Mouse (Mus musculus): ENCODE results near the gene Pkd1l2. TPM values are rescaled to one million over a fixed set of nuclear protein-coding genes. Genes with fewer than 3 reads are reported as not detected.

The Pkd1l2 gene
- polyA plus RNA-seq, 1 experiment = not detected

DNA sequence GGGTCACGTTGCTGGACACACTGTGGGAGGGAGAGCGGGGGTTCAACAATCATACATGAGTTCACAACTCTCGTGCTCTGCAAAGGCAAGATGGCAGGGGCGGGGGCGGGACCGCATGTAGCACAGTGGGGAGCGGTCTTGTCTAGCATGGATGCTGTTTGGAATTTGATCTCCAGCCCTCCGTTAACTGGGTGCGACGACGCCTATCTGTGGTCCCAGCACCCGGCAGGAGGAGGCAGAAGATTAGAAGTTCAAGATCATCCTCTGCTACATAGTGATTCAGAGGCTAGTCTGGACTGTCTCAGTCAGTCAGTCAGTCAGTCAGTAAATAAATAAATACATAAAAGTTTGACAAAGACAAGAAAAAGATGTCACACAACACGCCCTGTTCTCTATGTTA lies 14.0 kb downstream of the Pkd1l2 start:
- H3K27ac ChIP-seq (ENCODE audit: insufficient read depth, low read depth, low read length) = no peak overlapping the region
- no peak overlapping the region for H3K4me3 ChIP-seq (ENCODE audit: insufficient read depth, low read depth, low read length)
- WGBS = 85% methylated on average over 13 of the region's 13 CpGs
- TF ChIP-seq POLR2A (IDR thresholded peaks at IDR 0.05; ENCODE audit: insufficient read depth, low read depth, low read length) (no peak), CTCF (IDR thresholded peaks at IDR 0.05; ENCODE audit: insufficient read depth, low read depth, low read length) (no peak)
- H3K4me1 ChIP-seq (ENCODE audit: control insufficient read depth, insufficient read depth, low read length) = no peaks in the 10 kb centered on the region

DNA sequence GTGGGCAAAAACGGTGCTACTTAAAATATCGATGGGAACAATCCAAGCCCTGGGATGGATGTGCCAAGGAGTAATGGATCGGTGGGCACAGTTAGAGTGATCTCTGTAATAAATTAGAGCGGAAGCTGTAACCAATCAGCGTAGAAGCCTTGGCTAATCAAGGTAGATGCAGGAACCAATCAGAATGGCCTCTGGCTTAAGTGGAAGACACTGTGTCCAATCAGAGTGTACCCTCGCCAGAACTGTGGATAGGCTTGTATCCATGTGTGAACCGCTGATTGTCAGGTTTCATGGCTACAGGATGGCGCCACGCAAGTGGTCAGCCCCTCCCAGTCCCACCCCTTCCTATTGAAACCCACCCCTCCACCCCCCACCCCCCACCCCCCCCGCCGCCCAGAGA lies 14.9 kb downstream of the Pkd1l2 start:
- H3K4me1 ChIP-seq (ENCODE audit: control insufficient read depth, insufficient read depth, low read length) = no peaks in the 10 kb centered on the region
- H3K27ac ChIP-seq (ENCODE audit: insufficient read depth, low read depth, low read length) = no peak overlapping the region
- 88% methylated on average over 11 of the region's 11 CpGs for WGBS
- H3K4me3 ChIP-seq (ENCODE audit: insufficient read depth, low read depth, low read length) = no peak overlapping the region
- TF ChIP-seq CTCF (IDR thresholded peaks at IDR 0.05; ENCODE audit: insufficient read depth, low read depth, low read length) (no peak), POLR2A (IDR thresholded peaks at IDR 0.05; ENCODE audit: insufficient read depth, low read depth, low read length) (no peak)

DNA sequence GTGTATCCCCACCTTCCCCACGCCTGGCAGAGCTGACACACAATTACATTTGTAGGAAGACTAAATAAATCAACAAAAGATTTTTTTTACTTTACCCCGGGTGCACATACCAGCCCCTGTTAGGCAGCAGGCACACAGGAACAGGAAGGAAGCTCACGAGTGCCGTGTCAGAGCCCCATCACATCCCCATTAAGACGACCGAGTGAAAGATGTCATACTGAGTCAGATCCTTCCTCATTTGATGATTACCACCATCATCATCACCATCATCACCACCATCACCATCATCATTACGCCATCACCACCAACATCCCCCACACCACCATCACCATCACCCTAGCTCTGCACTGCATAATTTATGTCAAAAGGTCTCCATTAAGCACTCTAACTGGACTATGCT lies 15.3 kb downstream of the Pkd1l2 start:
- Histone ChIP-seq H3K4me1 (ENCODE audit: control insufficient read depth, insufficient read depth, low read length) (no peaks in the 10 kb centered on the region), H3K27ac (ENCODE audit: insufficient read depth, low read depth, low read length) (no peak overlapping the region), H3K4me3 (ENCODE audit: insufficient read depth, low read depth, low read length) (no peak overlapping the region)
- WGBS = 84% methylated on average over 7 of the region's 7 CpGs
- TF ChIP-seq CTCF (IDR thresholded peaks at IDR 0.05; ENCODE audit: insufficient read depth, low read depth, low read length) = no peak
- TF ChIP-seq POLR2A (IDR thresholded peaks at IDR 0.05; ENCODE audit: insufficient read depth, low read depth, low read length) = no peak

DNA sequence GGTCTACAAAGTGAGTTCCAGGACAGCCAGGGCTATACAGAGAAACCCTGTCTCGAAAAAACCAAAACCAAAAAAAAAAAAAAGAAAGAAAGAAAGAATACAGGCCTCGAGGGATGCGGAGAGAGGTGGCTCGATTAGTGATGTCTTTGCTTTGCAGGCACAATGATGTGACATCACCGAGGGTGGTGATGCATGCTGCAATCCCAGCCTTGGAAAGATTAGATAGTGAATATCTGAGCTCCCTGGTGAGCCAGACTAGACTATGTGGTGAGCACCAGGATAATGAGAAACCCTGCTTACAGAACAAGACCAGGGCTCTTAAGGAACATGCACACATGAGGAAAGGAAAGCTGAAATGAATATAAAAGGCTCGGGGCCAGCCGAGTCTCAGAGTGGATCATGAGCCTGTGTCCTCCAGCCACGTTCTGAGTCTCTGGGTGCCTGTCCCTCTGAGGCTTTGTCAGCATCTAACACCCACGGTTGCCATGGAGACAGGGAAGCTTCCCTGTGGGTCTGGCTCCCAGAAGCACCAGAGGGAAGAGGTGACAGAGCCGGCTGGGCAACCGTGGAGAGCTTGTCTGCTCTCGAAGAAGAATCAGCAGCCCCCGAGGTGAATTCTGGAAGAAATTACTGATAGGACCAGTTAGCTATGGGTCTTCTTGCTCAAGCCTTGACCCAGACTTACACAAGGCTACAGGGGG lies 20.9 kb downstream of the Pkd1l2 start:
- H3K27ac ChIP-seq (ENCODE audit: insufficient read depth, low read depth, low read length) = no peak overlapping the region
- 41% methylated on average over 13 of the region's 13 CpGs for WGBS

DNA sequence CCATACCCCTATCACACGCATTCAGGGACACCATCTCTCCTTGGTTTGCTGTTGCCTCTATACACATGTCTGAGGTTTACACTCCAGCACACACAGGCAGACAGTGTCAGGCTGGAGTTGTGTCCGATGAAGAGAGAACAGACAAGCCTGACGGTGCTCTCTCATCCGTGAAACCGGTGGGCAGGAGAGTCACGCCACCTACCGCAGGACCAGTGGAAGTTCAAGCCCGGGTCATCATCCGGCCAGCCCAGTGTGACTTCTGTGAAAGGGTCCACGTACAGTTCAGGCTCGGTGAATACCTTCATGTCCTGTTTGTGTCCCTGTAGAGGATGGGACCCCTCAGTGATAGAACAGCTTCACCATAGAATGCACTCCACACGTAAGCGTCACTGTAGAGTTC lies 21.9 kb downstream of the Pkd1l2 start:
- WGBS = 80% methylated on average over 13 of the region's 13 CpGs
- Histone ChIP-seq H3K4me1 (ENCODE audit: control insufficient read depth, insufficient read depth, low read length) (peaks cover 5% of the 10 kb centered on the region; the same call in 1 of the 2 replicates), H3K27ac (ENCODE audit: insufficient read depth, low read depth, low read length) (no peak overlapping the region), H3K4me3 (ENCODE audit: insufficient read depth, low read depth, low read length) (no peak overlapping the region)
- TF ChIP-seq CTCF (IDR thresholded peaks at IDR 0.05; ENCODE audit: insufficient read depth, low read depth, low read length) (no peak), POLR2A (IDR thresholded peaks at IDR 0.05; ENCODE audit: insufficient read depth, low read depth, low read length) (no peak)

More for the DNA sequence above, 20.9 kb downstream of the Pkd1l2 start:
- TF ChIP-seq CTCF (IDR thresholded peaks at IDR 0.05; ENCODE audit: insufficient read depth, low read depth, low read length) (no peak), POLR2A (IDR thresholded peaks at IDR 0.05; ENCODE audit: insufficient read depth, low read depth, low read length) (no peak)
- peaks cover 5% of the 10 kb centered on the region; the same call in 1 of the 2 replicates for H3K4me1 ChIP-seq (ENCODE audit: control insufficient read depth, insufficient read depth, low read length)
- H3K4me3 ChIP-seq (ENCODE audit: insufficient read depth, low read depth, low read length) = no peak overlapping the region

DNA sequence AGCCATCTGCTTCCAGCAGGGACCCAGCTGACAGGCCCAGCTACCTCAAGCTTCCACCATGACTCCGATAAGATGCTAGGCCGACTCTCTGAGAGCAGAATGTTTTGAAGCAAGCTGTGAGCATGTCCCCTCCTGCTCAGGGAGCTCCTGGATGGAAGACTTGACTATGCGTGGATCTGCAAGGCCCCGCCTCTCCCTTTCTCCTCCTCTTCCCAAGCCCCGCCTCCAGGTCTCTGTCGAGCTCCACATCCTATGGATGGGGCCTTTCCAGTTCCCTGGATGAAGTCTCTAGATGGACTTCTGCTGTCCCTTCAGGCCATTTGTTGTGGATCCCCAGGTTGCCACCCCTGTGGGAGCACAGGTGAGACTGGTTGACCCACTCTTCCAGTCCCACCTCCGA lies 23.2 kb downstream of the Pkd1l2 start:
- 75% methylated on average over 7 of the region's 7 CpGs for WGBS
- Histone ChIP-seq H3K4me3 (ENCODE audit: insufficient read depth, low read depth, low read length) (no peak overlapping the region), H3K4me1 (ENCODE audit: control insufficient read depth, insufficient read depth, low read length) (peaks cover 5% of the 10 kb centered on the region; the same call in 1 of the 2 replicates), H3K27ac (ENCODE audit: insufficient read depth, low read depth, low read length) (no peak overlapping the region)
- TF ChIP-seq POLR2A (IDR thresholded peaks at IDR 0.05; ENCODE audit: insufficient read depth, low read depth, low read length) (no peak), CTCF (IDR thresholded peaks at IDR 0.05; ENCODE audit: insufficient read depth, low read depth, low read length) (no peak)

DNA sequence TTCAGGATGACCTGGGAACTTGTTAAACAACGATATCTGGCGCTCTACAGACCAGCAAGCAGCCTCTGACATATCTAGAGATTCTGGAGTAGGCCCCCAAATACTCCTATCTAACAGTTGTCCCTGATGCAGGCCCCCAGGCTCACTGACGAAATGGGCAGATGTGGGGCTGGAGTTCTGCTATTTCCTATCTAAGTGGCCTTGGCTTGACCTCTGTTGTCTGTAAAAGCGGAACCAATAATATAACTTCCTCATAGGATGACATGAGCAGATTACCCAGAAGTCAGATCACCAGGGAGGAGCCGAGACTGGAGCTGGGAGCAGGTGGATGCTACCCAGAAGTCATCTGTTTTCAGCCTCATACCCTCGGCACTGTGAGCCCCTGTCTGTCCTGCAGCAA lies 27.2 kb downstream of the Pkd1l2 start:
- Histone ChIP-seq H3K4me3 (ENCODE audit: insufficient read depth, low read depth, low read length) (no peak overlapping the region), H3K27ac (ENCODE audit: insufficient read depth, low read depth, low read length) (no peak overlapping the region), H3K4me1 (ENCODE audit: control insufficient read depth, insufficient read depth, low read length) (no peaks in the 10 kb centered on the region)
- WGBS = 89% methylated on average over 6 of the region's 6 CpGs
- TF ChIP-seq CTCF (IDR thresholded peaks at IDR 0.05; ENCODE audit: insufficient read depth, low read depth, low read length) = no peak
- TF ChIP-seq POLR2A (IDR thresholded peaks at IDR 0.05; ENCODE audit: insufficient read depth, low read depth, low read length) = no peak

DNA sequence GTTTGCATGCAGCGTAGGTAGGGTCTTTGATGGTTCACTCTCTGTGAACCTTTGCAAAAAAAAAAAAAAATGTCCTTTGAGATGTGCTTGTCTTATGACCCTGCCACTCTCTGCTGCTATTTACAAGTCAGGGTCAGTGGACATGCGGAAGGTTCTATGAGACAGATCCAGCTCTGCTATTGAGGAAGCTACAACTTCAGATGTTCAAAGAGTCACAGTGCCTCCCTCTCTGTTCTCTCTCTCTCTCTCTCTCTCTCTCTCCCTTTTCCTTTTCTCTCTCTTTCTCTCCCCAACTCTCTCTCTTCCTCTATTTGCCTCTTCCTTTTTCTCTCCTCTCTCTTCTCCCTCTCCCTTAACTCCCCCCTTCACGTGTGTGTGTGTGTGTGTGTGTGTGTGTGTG lies 28.1 kb downstream of the Pkd1l2 start:
- 84% methylated on average over 3 of the region's 3 CpGs for WGBS
- Histone ChIP-seq H3K4me1 (ENCODE audit: control insufficient read depth, insufficient read depth, low read length) (no peaks in the 10 kb centered on the region), H3K27ac (ENCODE audit: insufficient read depth, low read depth, low read length) (no peak overlapping the region)

DNA sequence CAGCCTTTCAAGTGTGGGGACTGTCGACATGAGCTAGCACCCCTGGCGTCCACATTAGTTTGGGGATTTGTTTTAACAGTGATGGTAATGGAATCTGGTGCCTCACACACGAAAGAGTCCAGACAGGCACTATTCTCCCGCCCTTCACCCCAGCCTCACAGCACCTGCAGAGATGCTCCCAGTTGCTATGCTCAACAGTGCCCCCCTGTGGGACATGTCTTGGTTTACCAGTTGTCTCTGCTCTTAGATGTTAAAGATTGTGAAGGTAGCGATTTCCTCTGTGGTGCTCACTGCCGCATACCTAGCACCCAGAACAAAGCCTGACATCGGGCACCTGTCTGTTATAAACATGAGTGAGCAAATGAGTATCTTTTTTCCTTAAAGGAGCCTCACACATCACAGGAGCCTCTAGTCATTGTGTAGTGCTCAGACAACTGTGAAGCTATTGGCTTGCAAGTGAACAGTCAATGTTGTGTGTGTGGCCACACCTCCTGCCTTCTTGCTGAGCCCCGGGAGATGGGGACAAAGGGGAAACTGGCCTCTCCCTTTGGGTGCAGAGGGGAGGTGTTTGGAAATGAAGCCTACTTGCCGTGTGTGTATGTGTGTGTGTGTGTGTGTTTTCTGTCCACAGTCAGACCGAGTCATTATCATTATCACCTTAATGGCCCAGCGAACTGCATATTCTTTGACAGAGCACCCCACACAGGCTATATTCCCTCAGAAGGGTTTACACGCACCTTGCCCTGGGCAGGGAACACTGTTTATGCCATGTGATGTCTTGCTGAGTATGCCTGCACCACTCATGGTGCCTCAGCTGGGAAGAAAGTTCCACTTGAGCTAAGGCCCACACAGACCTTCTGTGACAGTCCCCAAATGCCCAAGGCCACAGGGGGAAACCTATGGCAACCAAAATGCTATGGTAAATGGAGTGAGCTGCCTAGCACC lies 28.8 kb downstream of the Pkd1l2 start:
- Histone ChIP-seq H3K27ac (ENCODE audit: insufficient read depth, low read depth, low read length) (no peak overlapping the region), H3K4me3 (ENCODE audit: insufficient read depth, low read depth, low read length) (no peak overlapping the region), H3K4me1 (ENCODE audit: control insufficient read depth, insufficient read depth, low read length) (no peaks in the 10 kb centered on the region)
- WGBS = 71% methylated on average over 12 of the region's 12 CpGs
- no peak for TF ChIP-seq POLR2A (IDR thresholded peaks at IDR 0.05; ENCODE audit: insufficient read depth, low read depth, low read length)
- no peak for TF ChIP-seq CTCF (IDR thresholded peaks at IDR 0.05; ENCODE audit: insufficient read depth, low read depth, low read length)

More for the DNA sequence above, 28.1 kb downstream of the Pkd1l2 start:
- H3K4me3 ChIP-seq (ENCODE audit: insufficient read depth, low read depth, low read length) = no peak overlapping the region
- TF ChIP-seq POLR2A (IDR thresholded peaks at IDR 0.05; ENCODE audit: insufficient read depth, low read depth, low read length) (no peak), CTCF (IDR thresholded peaks at IDR 0.05; ENCODE audit: insufficient read depth, low read depth, low read length) (no peak)

Measured in olfactory bulb, adult 2 months (tissue).